Mouse (Mus musculus): ENCODE measurements around the gene Grin2a. TPM values are rescaled to one million over a fixed set of nuclear protein-coding genes. Genes with fewer than 3 reads are reported as not detected.

The Grin2a gene
- polyA plus RNA-seq, 1 experiment: 0.04 TPM

DNA sequence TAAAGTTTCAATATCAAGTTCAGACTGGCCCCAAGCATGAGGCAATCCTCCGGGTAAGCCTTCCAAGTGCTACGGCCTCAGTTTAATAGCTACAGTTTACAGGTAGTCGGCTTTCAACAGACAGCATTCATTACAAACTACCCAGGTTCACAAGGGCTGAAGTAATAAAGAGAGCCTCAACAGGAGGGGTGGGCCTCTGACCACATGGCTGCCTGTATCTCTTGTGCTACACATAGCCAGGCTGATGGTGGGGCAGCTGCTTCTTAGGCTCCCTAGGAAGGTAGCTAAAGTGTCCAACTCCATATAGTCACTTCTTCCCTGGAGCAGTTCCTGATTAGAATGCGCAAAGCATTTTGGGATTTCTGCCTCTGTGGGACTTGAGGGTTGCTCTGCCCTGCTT, 109.2 kb downstream of the Grin2a start:
- 82% methylated on average over 4 of the region's 4 CpGs for WGBS
- no peaks in the 10 kb centered on the region for H3K36me3 ChIP-seq (ENCODE audit: control insufficient read depth, insufficient read depth, low read length)
- H3K27me3 ChIP-seq (ENCODE audit: control insufficient read depth, insufficient read depth, low read length): no peaks in the 10 kb centered on the region
- no peaks in the 10 kb centered on the region for H3K4me1 ChIP-seq (ENCODE audit: control insufficient read depth, insufficient read depth, insufficient read length)
- H3K4me3 ChIP-seq (ENCODE audit: extremely low read depth, insufficient read depth, insufficient read length): no peak overlapping the region
- H3K27ac ChIP-seq (ENCODE audit: insufficient read depth, low read length): no peak overlapping the region
- no peak for TF ChIP-seq POLR2A (IDR thresholded peaks at IDR 0.05; ENCODE audit: low read depth, low read length)
- no peak for TF ChIP-seq CTCF (IDR thresholded peaks at IDR 0.05; ENCODE audit: extremely low read depth, insufficient read depth, insufficient read length, insufficient replicate concordance)
- no peak for DNase-seq (ENCODE audit: low read depth in 1 of 2, low spot score in 2 of 2)

DNA sequence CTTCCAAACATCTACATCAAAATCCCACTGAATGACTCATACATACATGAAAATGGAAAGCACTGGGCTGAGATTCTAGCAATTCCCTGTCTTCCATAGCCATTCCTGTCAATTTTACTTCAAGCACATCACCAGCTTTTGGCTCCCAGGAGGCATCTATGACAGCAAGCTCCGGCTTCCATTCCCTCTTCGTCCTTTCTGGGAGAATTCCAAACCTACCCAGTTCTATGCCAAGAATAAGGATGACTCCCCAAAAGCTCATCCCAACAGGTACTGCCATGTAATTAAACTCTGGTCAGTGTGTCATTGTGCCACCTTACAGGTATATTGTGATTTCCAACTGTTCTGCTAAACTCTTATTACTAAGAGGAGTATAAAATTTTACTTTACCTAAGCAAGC, 111.2 kb downstream of the Grin2a start:
- H3K27ac ChIP-seq (ENCODE audit: insufficient read depth, low read length): no peak overlapping the region
- H3K27me3 ChIP-seq (ENCODE audit: control insufficient read depth, insufficient read depth, low read length): no peaks in the 10 kb centered on the region
- DNase-seq (ENCODE audit: low read depth in 1 of 2, low spot score in 2 of 2): no peak
- no peak for TF ChIP-seq POLR2A (IDR thresholded peaks at IDR 0.05; ENCODE audit: low read depth, low read length)
- TF ChIP-seq CTCF (IDR thresholded peaks at IDR 0.05; ENCODE audit: extremely low read depth, insufficient read depth, insufficient read length, insufficient replicate concordance): no peak
- H3K4me3 ChIP-seq (ENCODE audit: extremely low read depth, insufficient read depth, insufficient read length): no peak overlapping the region
- WGBS: 90% methylated on average over 2 of the region's 2 CpGs
- H3K36me3 ChIP-seq (ENCODE audit: control insufficient read depth, insufficient read depth, low read length): no peaks in the 10 kb centered on the region
- H3K4me1 ChIP-seq (ENCODE audit: control insufficient read depth, insufficient read depth, insufficient read length): no peaks in the 10 kb centered on the region

DNA sequence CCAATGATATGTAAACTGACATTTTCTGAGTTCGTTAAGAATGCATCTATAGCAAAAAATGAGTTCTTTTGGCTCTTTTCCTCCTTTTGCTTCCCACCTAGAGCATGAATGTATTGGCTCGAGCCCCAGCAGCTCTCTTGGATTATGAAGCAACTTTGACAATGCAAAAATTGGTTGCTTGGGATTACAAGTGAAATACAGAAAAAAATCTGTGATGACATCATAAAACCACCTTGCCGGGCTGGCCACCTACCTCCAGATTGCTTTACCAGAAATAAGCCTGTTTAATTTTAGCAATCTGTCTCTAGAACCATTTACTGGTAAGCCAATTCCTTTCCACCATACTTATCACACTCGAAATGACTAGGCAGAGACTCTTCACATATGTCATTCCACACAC, 112.9 kb downstream of the Grin2a start:
- TF ChIP-seq POLR2A (IDR thresholded peaks at IDR 0.05; ENCODE audit: low read depth, low read length): no peak
- no peak for TF ChIP-seq CTCF (IDR thresholded peaks at IDR 0.05; ENCODE audit: extremely low read depth, insufficient read depth, insufficient read length, insufficient replicate concordance)
- Histone ChIP-seq H3K27me3 (ENCODE audit: control insufficient read depth, insufficient read depth, low read length) (no peaks in the 10 kb centered on the region), H3K27ac (ENCODE audit: insufficient read depth, low read length) (no peak overlapping the region), H3K4me3 (ENCODE audit: extremely low read depth, insufficient read depth, insufficient read length) (no peak overlapping the region), H3K36me3 (ENCODE audit: control insufficient read depth, insufficient read depth, low read length) (no peaks in the 10 kb centered on the region), H3K4me1 (ENCODE audit: control insufficient read depth, insufficient read depth, insufficient read length) (no peaks in the 10 kb centered on the region)
- WGBS: 72% methylated on average over 4 of the region's 4 CpGs
- DNase-seq (ENCODE audit: low read depth in 1 of 2, low spot score in 2 of 2): no peak

DNA sequence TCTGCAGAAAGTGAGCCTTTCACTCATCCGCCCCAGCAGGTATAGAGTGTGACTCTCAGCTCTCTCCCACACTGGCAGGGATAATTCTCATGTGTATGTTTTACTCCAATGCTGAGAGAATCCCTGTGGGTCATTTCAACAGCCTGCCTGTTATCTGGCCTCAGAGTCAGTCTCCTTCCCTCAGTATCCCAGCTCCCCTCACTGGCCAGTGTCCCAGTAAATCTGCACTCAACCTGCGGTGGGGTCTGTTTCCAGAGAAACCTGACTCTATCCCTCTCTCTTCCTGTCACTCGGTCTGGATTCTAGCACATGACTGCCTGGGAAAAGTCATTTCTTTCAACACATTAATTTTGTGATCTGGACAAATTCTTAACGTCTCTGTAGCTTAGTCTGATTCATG, 122.4 kb downstream of the Grin2a start:
- DNase-seq (ENCODE audit: low read depth in 1 of 2, low spot score in 2 of 2): no peak
- Histone ChIP-seq H3K4me1 (ENCODE audit: control insufficient read depth, insufficient read depth, insufficient read length) (no peaks in the 10 kb centered on the region), H3K27me3 (ENCODE audit: control insufficient read depth, insufficient read depth, low read length) (no peaks in the 10 kb centered on the region), H3K4me3 (ENCODE audit: extremely low read depth, insufficient read depth, insufficient read length) (no peak overlapping the region), H3K27ac (ENCODE audit: insufficient read depth, low read length) (no peak overlapping the region), H3K36me3 (ENCODE audit: control insufficient read depth, insufficient read depth, low read length) (no peaks in the 10 kb centered on the region)
- TF ChIP-seq POLR2A (IDR thresholded peaks at IDR 0.05; ENCODE audit: low read depth, low read length) (no peak), CTCF (IDR thresholded peaks at IDR 0.05; ENCODE audit: extremely low read depth, insufficient read depth, insufficient read length, insufficient replicate concordance) (no peak)
- WGBS: 72% methylated on average over 4 of the region's 4 CpGs

DNA sequence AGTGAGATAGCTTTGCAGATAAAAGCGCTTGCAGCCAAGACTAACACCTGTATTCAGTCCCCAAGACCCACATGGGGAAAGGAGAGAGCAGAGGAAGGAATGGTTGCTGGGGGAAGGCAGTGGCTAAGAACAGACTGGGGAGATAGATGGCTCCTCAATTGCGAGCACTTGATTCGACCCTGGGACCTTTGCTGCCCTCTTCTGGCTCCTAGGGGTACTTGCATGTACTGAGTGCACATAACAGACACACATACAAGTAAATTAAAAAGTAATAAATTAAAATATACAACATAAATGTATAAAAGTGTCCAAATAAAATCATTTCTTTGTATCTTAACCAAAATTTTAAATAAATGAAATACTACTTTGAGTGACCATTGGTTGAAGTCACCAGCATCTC, 129.7 kb downstream of the Grin2a start:
- H3K4me3 ChIP-seq (ENCODE audit: extremely low read depth, insufficient read depth, insufficient read length): no peak overlapping the region
- H3K27ac ChIP-seq (ENCODE audit: insufficient read depth, low read length): no peak overlapping the region
- H3K36me3 ChIP-seq (ENCODE audit: control insufficient read depth, insufficient read depth, low read length): no peaks in the 10 kb centered on the region
- WGBS: 80% methylated on average over 3 of the region's 3 CpGs
- no peak for TF ChIP-seq CTCF (IDR thresholded peaks at IDR 0.05; ENCODE audit: extremely low read depth, insufficient read depth, insufficient read length, insufficient replicate concordance)
- no peak for TF ChIP-seq POLR2A (IDR thresholded peaks at IDR 0.05; ENCODE audit: low read depth, low read length)
- no peaks in the 10 kb centered on the region for H3K4me1 ChIP-seq (ENCODE audit: control insufficient read depth, insufficient read depth, insufficient read length)
- no peak for DNase-seq (ENCODE audit: low read depth in 1 of 2, low spot score in 2 of 2)
- H3K27me3 ChIP-seq (ENCODE audit: control insufficient read depth, insufficient read depth, low read length): no peaks in the 10 kb centered on the region

DNA sequence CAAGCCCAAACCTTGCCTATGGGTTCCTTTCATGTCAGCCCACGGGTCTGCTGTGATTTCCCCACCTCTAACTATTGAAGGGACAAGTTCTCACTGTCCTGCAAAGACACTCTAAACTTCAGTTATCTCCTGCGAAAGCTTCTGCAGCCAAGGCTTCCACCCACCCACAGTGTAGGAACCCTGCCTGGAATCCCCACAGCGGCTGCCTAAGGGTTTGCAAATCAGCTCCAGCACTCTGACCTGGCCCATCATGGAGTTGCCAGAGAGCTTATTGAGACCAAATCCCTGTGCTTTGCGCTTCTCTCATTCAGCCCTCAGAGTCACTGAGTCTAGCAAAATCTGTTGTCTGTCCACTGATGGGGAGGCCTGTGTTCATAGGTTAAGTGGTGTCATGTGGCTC, 130.3 kb downstream of the Grin2a start:
- Histone ChIP-seq H3K4me3 (ENCODE audit: extremely low read depth, insufficient read depth, insufficient read length) (no peak overlapping the region), H3K27me3 (ENCODE audit: control insufficient read depth, insufficient read depth, low read length) (no peaks in the 10 kb centered on the region), H3K4me1 (ENCODE audit: control insufficient read depth, insufficient read depth, insufficient read length) (no peaks in the 10 kb centered on the region), H3K36me3 (ENCODE audit: control insufficient read depth, insufficient read depth, low read length) (no peaks in the 10 kb centered on the region), H3K27ac (ENCODE audit: insufficient read depth, low read length) (no peak overlapping the region)
- no peak for DNase-seq (ENCODE audit: low read depth in 1 of 2, low spot score in 2 of 2)
- no peak for TF ChIP-seq POLR2A (IDR thresholded peaks at IDR 0.05; ENCODE audit: low read depth, low read length)
- TF ChIP-seq CTCF (IDR thresholded peaks at IDR 0.05; ENCODE audit: extremely low read depth, insufficient read depth, insufficient read length, insufficient replicate concordance): no peak
- WGBS: 72% methylated on average over 4 of the region's 4 CpGs

DNA sequence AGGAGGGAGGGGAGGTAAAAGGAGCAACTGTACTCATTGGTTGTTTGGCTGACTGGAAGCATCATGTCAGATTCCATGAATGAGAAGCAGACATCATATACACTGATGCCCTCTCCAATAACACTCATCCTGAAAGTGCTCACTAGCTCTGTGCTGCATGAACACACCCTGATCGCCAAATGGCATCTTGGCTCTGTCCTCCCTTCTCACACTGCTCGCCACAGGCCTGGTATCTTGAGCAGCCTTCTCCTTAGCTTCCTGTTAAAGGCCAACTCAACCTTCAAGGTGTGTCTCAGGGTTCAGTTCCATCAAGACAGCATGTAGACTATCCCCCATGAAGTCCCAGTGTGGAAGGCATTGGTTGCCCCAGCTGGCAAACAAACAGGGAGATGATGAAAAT, 137.6 kb downstream of the Grin2a start:
- TF ChIP-seq CTCF (IDR thresholded peaks at IDR 0.05; ENCODE audit: extremely low read depth, insufficient read depth, insufficient read length, insufficient replicate concordance) (no peak), POLR2A (IDR thresholded peaks at IDR 0.05; ENCODE audit: low read depth, low read length) (no peak)
- no peaks in the 10 kb centered on the region for H3K27me3 ChIP-seq (ENCODE audit: control insufficient read depth, insufficient read depth, low read length)
- DNase-seq (ENCODE audit: low read depth in 1 of 2, low spot score in 2 of 2): no peak
- no peaks in the 10 kb centered on the region for H3K36me3 ChIP-seq (ENCODE audit: control insufficient read depth, insufficient read depth, low read length)
- no peak overlapping the region for H3K27ac ChIP-seq (ENCODE audit: insufficient read depth, low read length)
- H3K4me3 ChIP-seq (ENCODE audit: extremely low read depth, insufficient read depth, insufficient read length): no peak overlapping the region
- 66% methylated on average over 2 of the region's 2 CpGs for WGBS
- H3K4me1 ChIP-seq (ENCODE audit: control insufficient read depth, insufficient read depth, insufficient read length): no peaks in the 10 kb centered on the region
